Mouse (Mus musculus): ENCODE results near the gene Ubald2. TPM values are rescaled to one million over a fixed set of nuclear protein-coding genes. Genes with fewer than 3 reads are reported as not detected.

Gene Ubald2
- polyA plus RNA-seq (2015; fragmentation: Nextera tagmentation; extraction: Ambion mirVana): 50.4 and 56.6 TPM in 2 replicates

DNA sequence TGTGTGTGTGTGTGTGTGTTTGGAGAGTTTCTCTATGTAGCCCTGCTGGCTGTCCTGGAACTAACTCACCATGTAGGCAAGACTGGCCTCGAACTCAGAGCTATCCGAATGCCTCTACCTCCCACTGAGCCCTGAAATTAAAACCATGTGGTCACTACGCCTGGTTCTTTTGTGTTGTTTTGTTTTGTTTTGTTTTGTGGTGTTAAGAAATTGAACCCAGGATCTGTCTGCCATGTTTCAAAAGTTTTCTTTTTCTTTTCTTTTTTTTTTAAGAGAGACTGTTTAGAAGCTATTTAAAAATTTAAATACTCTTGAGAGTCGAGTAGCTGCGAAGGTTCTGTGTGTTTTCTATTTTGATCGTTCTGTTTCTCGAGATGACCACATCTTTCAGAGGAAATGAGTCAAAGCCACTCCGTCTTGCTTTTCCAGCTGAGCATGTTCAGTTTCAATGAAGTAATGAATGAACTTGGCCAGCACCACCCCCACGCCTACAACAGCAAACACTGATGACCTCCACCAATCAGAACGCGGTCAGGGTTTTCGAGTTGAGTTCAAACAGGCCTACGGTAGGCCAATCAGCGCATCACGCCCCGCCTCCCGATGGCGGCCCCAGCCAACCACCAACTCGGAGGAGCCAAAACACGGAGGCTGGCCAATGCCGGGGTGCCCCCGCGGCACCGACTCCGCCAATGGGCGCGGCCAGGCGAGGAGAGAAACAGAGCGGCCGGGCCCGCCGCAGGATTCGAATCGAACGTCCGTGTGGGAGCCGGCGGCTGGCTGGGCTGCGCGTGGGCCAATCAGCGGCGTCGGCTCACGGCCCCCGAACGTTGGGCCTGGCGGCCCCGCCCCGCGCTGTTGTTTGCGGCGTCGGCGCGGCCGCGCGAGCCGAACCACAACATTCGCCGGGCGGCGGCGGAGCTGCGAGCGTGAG is at the start of gene Ubald2:
Gene Ubald2, plus strand, starts transcription at position 739 of the 931 bp plus-strand sequence.
- Histone ChIP-seq H3K9ac (replicated peaks; ENCODE audit: low read depth) (peak within 1 kb of the TSS; percentile 87), H3K27ac (ENCODE audit: low read length) (peak within 1 kb of the TSS; percentile 97), H3K9me3 (ENCODE audit: low read length) (no peaks in the 10 kb centered on the region), H3K4me2 (replicated peaks; ENCODE audit: low read depth, low read length) (peak within 1 kb of the TSS; percentile 75), H3K4me3 (ENCODE audit: low read depth, low read length) (peak within 1 kb of the TSS; percentile 74), H3K4me1 (ENCODE audit: insufficient read depth, low read depth, low read length) (peaks cover 11% of the 10 kb centered on the region; the same call in 1 of the 2 replicates), H3K36me3 (ENCODE audit: insufficient read depth, low read length) (peaks cover 7% of the 10 kb centered on the region; the same call in 1 of the 2 replicates), H3K27me3 (replicated peaks; ENCODE audit: insufficient read depth, low read length) (no peaks in the 10 kb centered on the region)
- TF ChIP-seq EP300 (IDR thresholded peaks at IDR 0.05) (peak; percentile 60), CTCF (IDR thresholded peaks at IDR 0.05) (no peak)
- 4% methylated on average over 44 of the region's 66 CpGs for WGBS
- ATAC-seq: peak; percentile 95
- DNase-seq (ENCODE audit: low spot score): peak; percentile 100

GRCm38 (mm10) chr11:116384171-116384570 is 49.7 kb upstream of the Ubald2 start:
- no peak for ATAC-seq
- Histone ChIP-seq H3K27ac (ENCODE audit: low read length) (no peak overlapping the region), H3K4me1 (ENCODE audit: insufficient read depth, low read depth, low read length) (no peaks in the 10 kb centered on the region), H3K9ac (replicated peaks; ENCODE audit: low read depth) (no peak overlapping the region), H3K4me3 (ENCODE audit: low read depth, low read length) (no peak overlapping the region), H3K27me3 (replicated peaks; ENCODE audit: insufficient read depth, low read length) (no peaks in the 10 kb centered on the region), H3K36me3 (ENCODE audit: insufficient read depth, low read length) (no peaks in the 10 kb centered on the region), H3K9me3 (ENCODE audit: low read length) (no peaks in the 10 kb centered on the region), H3K4me2 (replicated peaks; ENCODE audit: low read depth, low read length) (no peak overlapping the region)
- WGBS: 77% methylated on average over 11 of the region's 11 CpGs
- no peak for DNase-seq (ENCODE audit: low spot score)
- no peak for TF ChIP-seq EP300 (IDR thresholded peaks at IDR 0.05)
- TF ChIP-seq CTCF (IDR thresholded peaks at IDR 0.05): no peak

GRCm38 (mm10) chr11:116385999-116386398 is 47.9 kb upstream of the Ubald2 start:
- Histone ChIP-seq H3K27me3 (replicated peaks; ENCODE audit: insufficient read depth, low read length) (no peaks in the 10 kb centered on the region), H3K4me2 (replicated peaks; ENCODE audit: low read depth, low read length) (no peak overlapping the region), H3K36me3 (ENCODE audit: insufficient read depth, low read length) (no peaks in the 10 kb centered on the region), H3K9me3 (ENCODE audit: low read length) (no peaks in the 10 kb centered on the region), H3K9ac (replicated peaks; ENCODE audit: low read depth) (no peak overlapping the region), H3K27ac (ENCODE audit: low read length) (no peak overlapping the region), H3K4me1 (ENCODE audit: insufficient read depth, low read depth, low read length) (no peaks in the 10 kb centered on the region), H3K4me3 (ENCODE audit: low read depth, low read length) (no peak overlapping the region)
- TF ChIP-seq CTCF (IDR thresholded peaks at IDR 0.05): no peak
- TF ChIP-seq EP300 (IDR thresholded peaks at IDR 0.05): no peak
- DNase-seq (ENCODE audit: low spot score): no peak
- ATAC-seq: no peak
- WGBS: 53% methylated on average over 5 of the region's 5 CpGs

DNA sequence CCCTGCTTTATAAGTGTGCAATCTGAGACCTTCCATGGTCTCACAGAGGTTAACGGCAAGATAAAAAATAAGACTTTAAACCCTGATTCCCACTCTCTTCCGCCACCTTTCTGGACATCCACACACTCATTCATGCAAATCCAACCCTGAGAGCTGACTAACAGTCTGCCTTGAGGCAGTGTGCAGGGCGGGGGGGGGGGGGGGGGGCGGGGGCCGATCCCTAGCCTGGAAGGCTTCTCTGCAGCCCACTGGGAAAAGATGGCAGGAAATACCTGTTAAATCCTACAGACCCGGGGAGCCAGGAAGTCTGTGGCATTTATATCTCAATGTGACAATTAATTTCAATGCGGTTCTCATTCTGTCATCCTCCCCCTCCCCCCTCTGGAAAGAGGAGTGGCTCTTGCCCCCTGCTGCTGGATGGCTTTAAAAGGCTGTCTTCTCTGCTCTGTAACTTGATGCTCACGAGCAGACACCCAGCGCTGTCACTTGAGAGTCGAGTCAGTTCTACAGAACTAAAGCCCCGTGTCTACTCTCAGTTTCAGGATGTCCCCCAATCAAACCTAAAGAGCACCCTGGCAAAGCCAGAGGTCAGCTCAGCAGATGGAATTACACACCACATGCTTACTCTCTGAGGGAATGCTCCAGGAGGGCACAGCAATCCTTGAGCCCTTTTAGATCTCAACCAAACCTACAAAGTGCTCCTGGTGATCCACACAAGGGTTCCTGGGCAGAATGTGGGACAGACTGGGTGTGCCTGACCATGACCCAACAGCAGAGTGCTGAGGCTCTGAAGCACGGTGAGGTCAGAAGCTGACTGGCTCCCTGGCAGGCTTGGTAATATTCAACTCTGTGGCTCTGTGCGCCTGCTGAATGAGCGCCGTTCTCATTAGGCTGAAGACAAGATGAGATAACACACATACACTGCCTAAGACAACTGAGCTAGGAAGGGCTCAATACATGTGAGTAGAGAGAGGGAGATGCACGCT is 46.5 kb upstream of the Ubald2 start:
- Histone ChIP-seq H3K4me2 (replicated peaks; ENCODE audit: low read depth, low read length) (peak overlapping the region; percentile 23), H3K36me3 (ENCODE audit: insufficient read depth, low read length) (no peaks in the 10 kb centered on the region), H3K4me1 (ENCODE audit: insufficient read depth, low read depth, low read length) (no peaks in the 10 kb centered on the region), H3K9ac (replicated peaks; ENCODE audit: low read depth) (no peak overlapping the region), H3K27me3 (replicated peaks; ENCODE audit: insufficient read depth, low read length) (no peaks in the 10 kb centered on the region), H3K27ac (ENCODE audit: low read length) (peak overlapping the region; percentile 57), H3K4me3 (ENCODE audit: low read depth, low read length) (no peak overlapping the region), H3K9me3 (ENCODE audit: low read length) (no peaks in the 10 kb centered on the region)
- TF ChIP-seq EP300 (IDR thresholded peaks at IDR 0.05): no peak
- TF ChIP-seq CTCF (IDR thresholded peaks at IDR 0.05): 0 out of 2 replicates have a peak, but pooled peaks have one; percentile 19
- WGBS: 25% methylated on average over 14 of the region's 16 CpGs
- ATAC-seq (peak; percentile 67), DNase-seq (ENCODE audit: low spot score) (peak; percentile 61)

GRCm38 (mm10) chr11:116388841-116389480 is 44.9 kb upstream of the Ubald2 start:
- 57% methylated on average over 14 of the region's 14 CpGs for WGBS
- TF ChIP-seq EP300 (IDR thresholded peaks at IDR 0.05): no peak
- TF ChIP-seq CTCF (IDR thresholded peaks at IDR 0.05): no peak
- Histone ChIP-seq H3K9ac (replicated peaks; ENCODE audit: low read depth) (no peak overlapping the region), H3K4me2 (replicated peaks; ENCODE audit: low read depth, low read length) (peak overlapping the region; percentile 25; the same call in 1 of the 2 replicates), H3K27me3 (replicated peaks; ENCODE audit: insufficient read depth, low read length) (no peaks in the 10 kb centered on the region), H3K4me1 (ENCODE audit: insufficient read depth, low read depth, low read length) (no peaks in the 10 kb centered on the region), H3K27ac (ENCODE audit: low read length) (peak overlapping the region; percentile 68), H3K9me3 (ENCODE audit: low read length) (no peaks in the 10 kb centered on the region), H3K4me3 (ENCODE audit: low read depth, low read length) (no peak overlapping the region), H3K36me3 (ENCODE audit: insufficient read depth, low read length) (no peaks in the 10 kb centered on the region)
- peak; percentile 82 for DNase-seq (ENCODE audit: low spot score)
- peak; percentile 85 for ATAC-seq
